Mouse (Mus musculus): ENCODE measurements around the gene Gpr161. TPM values are rescaled to one million over a fixed set of nuclear protein-coding genes. Genes with fewer than 3 reads are reported as not detected.
A peak's percentile ranks its signal among the peaks of the same experiment; 100 is the strongest.

Gene Gpr161
- polyA plus RNA-seq (2015; fragmentation: Nextera tagmentation; extraction: Ambion mirVana): 3.4 and 3.6 TPM in 2 replicates

- WGBS: 97% methylated on average over 1 of the region's 1 CpGs
- H3K4me2 ChIP-seq: no peak within 1 kb of the TSS
- no peak within 1 kb of the TSS for H3K9ac ChIP-seq
- H3K36me3 ChIP-seq: peaks cover 45% of the 10 kb centered on the region
- no peaks in the 10 kb centered on the region for H3K4me1 ChIP-seq (replicated peaks)
- no peaks in the 10 kb centered on the region for H3K27me3 ChIP-seq
- no peak within 1 kb of the TSS for H3K27ac ChIP-seq
- no peaks in the 10 kb centered on the region for H3K9me3 ChIP-seq
- H3K4me3 ChIP-seq: no peak within 1 kb of the TSS
- no peak for ATAC-seq (ENCODE audit: low FRiP score)
Measured at GRCm38 (mm10) chr1:165295489-165295888, at the start of gene Gpr161. TSS of gene Gpr161 (plus strand) at chr1:165295789.

DNA sequence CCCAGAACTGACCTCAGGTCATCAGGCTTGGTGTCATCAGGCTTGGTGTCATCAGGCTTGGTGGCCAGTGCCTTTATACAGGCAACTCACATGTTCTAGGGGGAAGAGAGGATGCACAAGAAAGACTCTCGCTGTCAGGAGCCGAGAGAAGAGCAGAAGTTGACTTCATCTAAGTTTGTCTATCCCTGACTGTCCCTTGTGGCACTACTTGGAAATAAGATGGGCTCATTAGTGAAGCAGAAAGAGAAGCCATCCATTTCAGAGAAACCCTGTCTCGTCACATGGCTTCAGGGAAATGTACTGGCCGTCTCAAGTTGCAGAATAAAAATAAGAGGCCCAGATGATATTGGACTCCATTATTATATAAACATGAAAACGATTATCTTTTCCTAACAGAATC is 49.0 kb upstream of the Gpr161 start:
- Histone ChIP-seq H3K9me3 (no peaks in the 10 kb centered on the region), H3K4me3 (no peak overlapping the region), H3K4me2 (no peak overlapping the region), H3K4me1 (replicated peaks) (no peaks in the 10 kb centered on the region), H3K9ac (no peak overlapping the region), H3K27ac (no peak overlapping the region), H3K27me3 (no peaks in the 10 kb centered on the region), H3K36me3 (no peaks in the 10 kb centered on the region)
- ATAC-seq (ENCODE audit: low FRiP score): no peak
- 84% methylated on average over 5 of the region's 5 CpGs for WGBS

GRCm38 (mm10) chr1:165247085-165247484 is 48.5 kb upstream of the Gpr161 start:
- Histone ChIP-seq H3K4me1 (replicated peaks) (no peaks in the 10 kb centered on the region), H3K27ac (no peak overlapping the region), H3K4me2 (no peak overlapping the region), H3K36me3 (no peaks in the 10 kb centered on the region), H3K9me3 (no peaks in the 10 kb centered on the region), H3K27me3 (no peaks in the 10 kb centered on the region), H3K4me3 (no peak overlapping the region), H3K9ac (no peak overlapping the region)
- 75% methylated on average over 5 of the region's 5 CpGs for WGBS
- ATAC-seq (ENCODE audit: low FRiP score): no peak

- no peaks in the 10 kb centered on the region for H3K9me3 ChIP-seq
- no peaks in the 10 kb centered on the region for H3K27me3 ChIP-seq
- H3K4me3 ChIP-seq: no peak overlapping the region
- 96% methylated on average over 3 of the region's 3 CpGs for WGBS
- ATAC-seq (ENCODE audit: low FRiP score): no peak
- no peaks in the 10 kb centered on the region for H3K4me1 ChIP-seq (replicated peaks)
- H3K27ac ChIP-seq: no peak overlapping the region
- no peaks in the 10 kb centered on the region for H3K36me3 ChIP-seq
- no peak overlapping the region for H3K4me2 ChIP-seq
- no peak overlapping the region for H3K9ac ChIP-seq
Measured at GRCm38 (mm10) chr1:165247788-165248187, 47.8 kb upstream of the Gpr161 start.

GRCm38 (mm10) chr1:165248842-165249241 is 46.7 kb upstream of the Gpr161 start:
- H3K4me1 ChIP-seq (replicated peaks): no peaks in the 10 kb centered on the region
- no peak overlapping the region for H3K4me2 ChIP-seq
- no peaks in the 10 kb centered on the region for H3K9me3 ChIP-seq
- WGBS: 77% methylated on average over 4 of the region's 4 CpGs
- H3K27ac ChIP-seq: no peak overlapping the region
- no peaks in the 10 kb centered on the region for H3K27me3 ChIP-seq
- ATAC-seq (ENCODE audit: low FRiP score): no peak
- H3K9ac ChIP-seq: no peak overlapping the region
- no peaks in the 10 kb centered on the region for H3K36me3 ChIP-seq
- no peak overlapping the region for H3K4me3 ChIP-seq

DNA sequence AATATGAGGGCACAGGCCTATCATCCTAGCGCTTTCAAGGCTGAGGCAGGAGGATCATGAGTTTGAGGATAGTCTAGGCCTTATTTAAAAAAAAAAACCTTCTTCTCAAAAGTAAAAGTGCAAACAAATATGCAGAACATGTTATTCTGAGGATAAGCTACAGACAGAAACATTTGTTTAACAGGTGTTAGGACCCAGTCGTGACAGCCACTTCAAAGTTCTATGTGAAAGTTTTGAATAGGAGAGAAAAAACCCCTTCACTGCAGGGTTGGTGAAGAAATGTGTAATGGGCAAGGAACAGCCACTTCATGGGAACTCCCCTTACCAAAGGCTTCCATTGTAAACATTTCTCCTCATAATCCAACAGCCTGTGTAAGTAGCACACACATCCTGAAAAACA is 45.0 kb upstream of the Gpr161 start:
- no peak for ATAC-seq (ENCODE audit: low FRiP score)
- no peaks in the 10 kb centered on the region for H3K9me3 ChIP-seq
- no peaks in the 10 kb centered on the region for H3K27me3 ChIP-seq
- H3K4me3 ChIP-seq: no peak overlapping the region
- H3K4me1 ChIP-seq (replicated peaks): no peaks in the 10 kb centered on the region
- H3K4me2 ChIP-seq: no peak overlapping the region
- H3K9ac ChIP-seq: no peak overlapping the region
- WGBS: 89% methylated on average over 2 of the region's 2 CpGs
- H3K27ac ChIP-seq: no peak overlapping the region
- no peaks in the 10 kb centered on the region for H3K36me3 ChIP-seq

- ATAC-seq (ENCODE audit: low FRiP score): no peak
- 50% methylated on average over 11 of the region's 11 CpGs for WGBS
- Histone ChIP-seq H3K36me3 (no peaks in the 10 kb centered on the region), H3K4me2 (no peak overlapping the region), H3K4me1 (replicated peaks) (no peaks in the 10 kb centered on the region), H3K27me3 (no peaks in the 10 kb centered on the region), H3K27ac (no peak overlapping the region), H3K9ac (no peak overlapping the region), H3K4me3 (no peak overlapping the region), H3K9me3 (no peaks in the 10 kb centered on the region)
Measured at GRCm38 (mm10) chr1:165252027-165252671, 43.4 kb upstream of the Gpr161 start.

- Histone ChIP-seq H3K4me1 (replicated peaks) (peaks cover under 1% of the 10 kb centered on the region), H3K9ac (no peak overlapping the region), H3K4me2 (no peak overlapping the region), H3K27ac (no peak overlapping the region), H3K4me3 (no peak overlapping the region), H3K27me3 (no peaks in the 10 kb centered on the region), H3K9me3 (no peaks in the 10 kb centered on the region), H3K36me3 (no peaks in the 10 kb centered on the region)
- 87% methylated on average over 6 of the region's 6 CpGs for WGBS
- no peak for ATAC-seq (ENCODE audit: low FRiP score)
Measured at GRCm38 (mm10) chr1:165274946-165275345, 20.6 kb upstream of the Gpr161 start.

DNA sequence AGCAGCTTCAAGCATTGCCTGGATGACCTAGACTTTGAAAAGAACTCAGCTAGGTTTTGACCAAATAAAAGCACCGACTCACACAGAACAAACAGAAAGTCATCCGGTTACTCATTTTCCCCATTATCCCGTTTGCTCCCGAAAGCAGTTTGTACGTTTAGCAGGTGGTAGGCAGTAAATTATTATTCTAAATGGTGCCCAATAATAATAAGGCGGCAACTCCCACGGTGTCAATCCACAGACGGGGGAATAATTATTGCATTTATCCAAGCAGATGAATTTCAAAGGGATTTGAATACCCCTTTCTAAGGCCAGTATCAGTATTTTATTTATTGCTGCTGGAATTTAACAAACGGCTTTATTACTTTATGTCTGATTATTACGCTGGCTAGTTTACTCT is 14.8 kb upstream of the Gpr161 start:
- Histone ChIP-seq H3K36me3 (no peaks in the 10 kb centered on the region), H3K27ac (peak overlapping the region; percentile 93), H3K4me2 (peak overlapping the region; percentile 78), H3K27me3 (no peaks in the 10 kb centered on the region), H3K9me3 (no peaks in the 10 kb centered on the region), H3K4me3 (peak overlapping the region; percentile 68), H3K4me1 (replicated peaks) (peaks cover 35% of the 10 kb centered on the region), H3K9ac (peak overlapping the region; percentile 88)
- no peak for ATAC-seq (ENCODE audit: low FRiP score)
- WGBS: 36% methylated on average over 10 of the region's 10 CpGs

DNA sequence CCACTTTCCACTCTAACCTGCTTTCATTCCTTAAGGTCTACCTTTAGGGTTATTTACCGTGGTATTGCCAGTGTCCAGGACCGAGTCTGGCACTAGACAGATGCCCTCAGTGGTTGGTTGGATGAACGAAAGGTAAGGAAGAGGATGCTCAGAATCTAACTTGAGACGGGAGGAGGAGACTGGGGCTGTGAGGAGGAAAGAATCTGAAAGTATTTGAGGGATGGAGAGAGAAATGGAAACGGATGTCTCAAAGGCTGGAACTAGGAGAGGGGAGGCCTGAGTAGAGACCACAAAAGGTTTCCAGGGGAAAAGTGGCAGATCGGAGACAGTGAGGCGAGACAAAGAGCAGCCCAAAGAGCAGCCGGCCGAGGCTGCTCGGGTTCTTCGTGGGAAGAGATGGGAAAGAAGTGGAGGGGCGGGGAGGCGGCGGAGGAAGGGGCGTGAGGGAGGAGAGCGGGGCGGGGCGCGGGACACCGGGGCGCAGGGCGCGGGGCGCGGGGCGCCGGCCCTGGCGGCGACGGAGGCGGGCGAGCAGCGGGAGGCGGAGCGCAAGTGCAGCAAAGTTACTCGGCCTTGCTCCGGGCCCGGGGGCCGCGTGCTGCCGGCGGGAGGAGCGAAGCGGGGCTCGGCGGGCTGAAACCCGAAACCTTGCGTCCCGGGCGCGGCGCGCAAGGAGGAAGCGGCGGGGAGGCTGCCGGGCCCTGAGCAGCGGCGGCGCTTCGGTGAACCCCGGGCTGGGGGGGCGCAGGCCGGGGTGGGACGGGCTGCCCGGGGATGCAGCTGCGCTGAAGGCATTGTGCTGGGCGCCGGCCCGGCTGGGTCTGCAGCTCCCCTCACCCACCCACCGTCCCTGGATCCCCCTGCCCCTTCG is 14.0 kb upstream of the Gpr161 start:
- Histone ChIP-seq H3K9me3 (no peaks in the 10 kb centered on the region), H3K4me1 (replicated peaks) (peaks cover 35% of the 10 kb centered on the region), H3K4me3 (peak overlapping the region; percentile 68), H3K27ac (peak overlapping the region; percentile 93), H3K27me3 (no peaks in the 10 kb centered on the region), H3K36me3 (no peaks in the 10 kb centered on the region), H3K9ac (peak overlapping the region; percentile 88), H3K4me2 (peak overlapping the region; percentile 78)
- peak; percentile 85 for ATAC-seq (ENCODE audit: low FRiP score)
- WGBS: 1% methylated on average over 44 of the region's 71 CpGs

GRCm38 (mm10) chr1:165282222-165282966 is 13.2 kb upstream of the Gpr161 start:
- Histone ChIP-seq H3K27ac (peak overlapping the region; percentile 93), H3K9ac (peak overlapping the region; percentile 88), H3K4me2 (peak overlapping the region; percentile 78), H3K4me3 (peak overlapping the region; percentile 68), H3K36me3 (0 out of 2 replicates have a peak, but pooled peaks cover 2% of the 10 kb centered on the region), H3K9me3 (no peaks in the 10 kb centered on the region), H3K27me3 (no peaks in the 10 kb centered on the region), H3K4me1 (replicated peaks) (peaks cover 35% of the 10 kb centered on the region)
- ATAC-seq (ENCODE audit: low FRiP score): peak; percentile 73
- under 1% methylated on average over 35 of the region's 35 CpGs for WGBS

DNA sequence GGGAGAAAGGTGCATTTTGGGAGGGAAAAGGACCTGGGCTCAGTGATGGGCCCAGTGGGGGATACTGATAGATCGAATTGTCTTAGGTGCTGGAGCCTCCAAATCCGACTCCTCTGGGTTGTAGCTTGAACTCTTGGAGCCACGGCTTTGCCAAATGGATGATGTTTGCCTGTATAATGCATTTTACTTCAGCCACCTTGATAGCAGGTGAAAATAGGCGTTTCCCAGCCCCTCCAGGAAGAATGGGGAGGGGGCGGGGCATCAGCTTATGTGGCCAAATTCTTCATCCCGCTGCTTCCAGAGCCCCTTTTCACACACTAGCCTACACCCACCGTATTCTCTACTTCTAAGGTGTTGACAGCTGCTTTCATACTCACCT is 12.6 kb upstream of the Gpr161 start:
- Histone ChIP-seq H3K4me3 (peak overlapping the region; percentile 68), H3K27me3 (no peaks in the 10 kb centered on the region), H3K9ac (peak overlapping the region; percentile 88), H3K9me3 (no peaks in the 10 kb centered on the region), H3K4me2 (peak overlapping the region; percentile 78), H3K27ac (peak overlapping the region; percentile 93), H3K36me3 (0 out of 2 replicates have a peak, but pooled peaks cover 3% of the 10 kb centered on the region), H3K4me1 (replicated peaks) (peaks cover 35% of the 10 kb centered on the region)
- ATAC-seq (ENCODE audit: low FRiP score): no peak
- WGBS: 17% methylated on average over 7 of the region's 7 CpGs
